Mouse (Mus musculus) liver, embryonic 16.5 days (tissue): ENCODE data around the gene Fam20c. TPM values are rescaled to one million over a fixed set of nuclear protein-coding genes. Genes with fewer than 3 reads are reported as not detected.

Experiments
- ATAC-seq: fragments of 200-750 bp; cut with Nextera tagmentation; 2 replicates; pipeline ENCODE4 v1.8.0; 2017; ENCODE audit warnings: low read depth, mild to moderate bottlenecking, moderate number of reproducible peaks, moderate library complexity
- H3K27ac ChIP-seq: fragments of 300-500 bp; sonication (generic); 2 replicates; pipeline ENCODE4 v1.5.1; 2014; ENCODE audit warnings: mild to moderate bottlenecking, low read length
- H3K27me3 ChIP-seq: fragments of 300-500 bp; sonication (generic); 2 replicates; pipeline ENCODE4 v1.6.1; 2014; ENCODE audit warnings: low read depth, low read length, mixed read lengths; ENCODE audit not compliant: control insufficient read depth, insufficient read depth
- H3K36me3 ChIP-seq: fragments of 300-500 bp; sonication (generic); 2 replicates; pipeline ENCODE4 v1.6.1; 2014; ENCODE audit warnings: mild to moderate bottlenecking; ENCODE audit not compliant: control insufficient read depth, insufficient read depth
- H3K4me1 ChIP-seq: fragments of 300-500 bp; sonication (generic); 2 replicates; pipeline ENCODE4 v1.6.1; 2014; ENCODE audit warnings: low read depth, low read length, mixed read lengths; ENCODE audit not compliant: control insufficient read depth
- H3K4me2 ChIP-seq: fragments of 300-500 bp; sonication (generic); 2 replicates; pipeline ENCODE4 v1.6.1; 2014; ENCODE audit warnings: low read depth, low read length, mixed read lengths
- H3K4me3 ChIP-seq: fragments of 300-500 bp; sonication (generic); 2 replicates; pipeline ENCODE4 v1.5.1; 2014; ENCODE audit warnings: low read depth, mild to moderate bottlenecking, low read length
- H3K9ac ChIP-seq: fragments of 300-500 bp; sonication (generic); 2 replicates; pipeline ENCODE4 v1.6.1; 2014; ENCODE audit warnings: low read depth, low read length
- H3K9me3 ChIP-seq: fragments of 300-500 bp; sonication (generic); replicated peaks from 2 replicates; pipeline ENCODE4 v1.6.1; 2016; ENCODE audit warnings: low read length; ENCODE audit not compliant: control insufficient read depth
- WGBS: fragments of 180-500 bp; shearing (Covaris S2); extraction: QIAGEN DNeasy Blood & Tissue Kit; methylation state at CpG from one replicate; pipeline ENCODE4 v1.1.7; 2014; ENCODE audit not compliant: insufficient replicate concordance; 5-methylcytosine and 5-hydroxymethylcytosine counted together
- polyA plus RNA-seq: library from polyadenylated mRNA; unstranded; fragments of >200 nt; fragmentation: Nextera tagmentation; extraction: Ambion mirVana; gene quantifications from 2 replicates; pipeline ENCODE4 v1.2.1, GENCODE M21; 2015

Gene Fam20c
- polyA plus RNA-seq, 1 experiment from 2014 or later = 10.8 TPM

GRCm38 (mm10) chr5:138819780-138820179, 65.5 kb downstream of the Fam20c start, which contains the start of gene Gm5294:
TSS of gene Gm5294 (plus strand) at chr5:138820080.
- Histone ChIP-seq H3K9ac (no peak within 1 kb of the TSS), H3K4me3 (peak within 1 kb of the TSS; percentile 17)

GRCm38 (mm10) chr5:138820717-138821332, 66.5 kb downstream of the Fam20c start:
- peaks cover 44% of the 10 kb centered on the region for H3K27me3 ChIP-seq
- no peak for ATAC-seq
- peak overlapping the region; percentile 17 for H3K4me3 ChIP-seq
- no peaks in the 10 kb centered on the region for H3K36me3 ChIP-seq
- no peak overlapping the region for H3K27ac ChIP-seq
- WGBS = 3% methylated on average over 39 of the region's 39 CpGs
- peak overlapping the region; percentile 37 for H3K4me2 ChIP-seq
- no peaks in the 10 kb centered on the region for H3K9me3 ChIP-seq
- no peaks in the 10 kb centered on the region; the same call in 1 of the 2 replicates for H3K4me1 ChIP-seq
- H3K9ac ChIP-seq = no peak overlapping the region

More at GRCm38 (mm10) chr5:138819780-138820179, 65.5 kb downstream of the Fam20c start, which contains the start of gene Gm5294:
- H3K27me3 ChIP-seq = peaks cover 44% of the 10 kb centered on the region
- H3K36me3 ChIP-seq = no peaks in the 10 kb centered on the region
- H3K4me1 ChIP-seq = no peaks in the 10 kb centered on the region
- H3K4me2 ChIP-seq = peak within 1 kb of the TSS; percentile 37
- no peak for ATAC-seq
- H3K27ac ChIP-seq = no peak within 1 kb of the TSS
- 17% methylated on average over 21 of the region's 21 CpGs for WGBS
- no peaks in the 10 kb centered on the region for H3K9me3 ChIP-seq

GRCm38 (mm10) chr5:138825090-138825489, 70.8 kb downstream of the Fam20c start:
- no peak overlapping the region for H3K4me2 ChIP-seq
- H3K36me3 ChIP-seq = no peaks in the 10 kb centered on the region
- peaks cover 31% of the 10 kb centered on the region for H3K27me3 ChIP-seq
- H3K9ac ChIP-seq = no peak overlapping the region
- no peaks in the 10 kb centered on the region; the same call in 1 of the 2 replicates for H3K4me1 ChIP-seq
- no peak overlapping the region for H3K27ac ChIP-seq
- 39% methylated on average over 3 of the region's 3 CpGs for WGBS
- no peak overlapping the region for H3K4me3 ChIP-seq
- no peak for ATAC-seq
- no peaks in the 10 kb centered on the region for H3K9me3 ChIP-seq

GRCm38 (mm10) chr5:138833406-138833805, 79.1 kb downstream of the Fam20c start:
- no peak overlapping the region for H3K9ac ChIP-seq
- H3K27me3 ChIP-seq = no peaks in the 10 kb centered on the region
- WGBS = 43% methylated on average over 6 of the region's 6 CpGs
- no peaks in the 10 kb centered on the region for H3K9me3 ChIP-seq
- no peak overlapping the region for H3K4me3 ChIP-seq
- H3K4me2 ChIP-seq = no peak overlapping the region
- no peaks in the 10 kb centered on the region for H3K36me3 ChIP-seq
- no peak overlapping the region for H3K27ac ChIP-seq
- no peak for ATAC-seq
- no peaks in the 10 kb centered on the region for H3K4me1 ChIP-seq

- H3K27me3 ChIP-seq = no peaks in the 10 kb centered on the region
- WGBS = 25% methylated on average over 3 of the region's 3 CpGs
- no peak for ATAC-seq
- no peaks in the 10 kb centered on the region for H3K9me3 ChIP-seq
- H3K4me3 ChIP-seq = no peak overlapping the region
- no peak overlapping the region for H3K27ac ChIP-seq
- H3K9ac ChIP-seq = no peak overlapping the region
- H3K4me2 ChIP-seq = no peak overlapping the region
- H3K36me3 ChIP-seq = no peaks in the 10 kb centered on the region
- H3K4me1 ChIP-seq = no peaks in the 10 kb centered on the region
These were observed 80.6 kb downstream of the Fam20c start for GRCm38 (mm10) chr5:138834910-138835309.

- no peaks in the 10 kb centered on the region for H3K9me3 ChIP-seq
- H3K4me3 ChIP-seq = no peak overlapping the region
- no peaks in the 10 kb centered on the region for H3K36me3 ChIP-seq
- H3K27me3 ChIP-seq = no peaks in the 10 kb centered on the region
- ATAC-seq = no peak
- no peak overlapping the region for H3K4me2 ChIP-seq
- no peak overlapping the region for H3K27ac ChIP-seq
- 71% methylated on average over 4 of the region's 4 CpGs for WGBS
- no peaks in the 10 kb centered on the region for H3K4me1 ChIP-seq
- no peak overlapping the region for H3K9ac ChIP-seq
These were observed 86.7 kb downstream of the Fam20c start for GRCm38 (mm10) chr5:138840981-138841380.

- ATAC-seq = no peak
- Histone ChIP-seq H3K4me1 (no peaks in the 10 kb centered on the region), H3K36me3 (no peaks in the 10 kb centered on the region), H3K27ac (no peak overlapping the region), H3K9me3 (no peaks in the 10 kb centered on the region), H3K9ac (no peak overlapping the region), H3K4me2 (no peak overlapping the region), H3K27me3 (no peaks in the 10 kb centered on the region), H3K4me3 (no peak overlapping the region)
- WGBS = 58% methylated on average over 9 of the region's 9 CpGs
These were observed 89.0 kb downstream of the Fam20c start for GRCm38 (mm10) chr5:138843168-138843824.

- Histone ChIP-seq H3K9ac (no peak overlapping the region), H3K27me3 (no peaks in the 10 kb centered on the region), H3K4me2 (no peak overlapping the region), H3K27ac (no peak overlapping the region), H3K4me3 (no peak overlapping the region), H3K36me3 (no peaks in the 10 kb centered on the region), H3K9me3 (no peaks in the 10 kb centered on the region), H3K4me1 (no peaks in the 10 kb centered on the region)
- no peak for ATAC-seq
- 43% methylated on average over 4 of the region's 4 CpGs for WGBS
These were observed 92.2 kb downstream of the Fam20c start for GRCm38 (mm10) chr5:138846506-138846905.

GRCm38 (mm10) chr5:138848102-138848501, 93.8 kb downstream of the Fam20c start:
- ATAC-seq = peak; percentile 53; the same call in 1 of the 2 replicates
- whole genome bisulfite sequencing = 5% methylated on average over 7 of the region's 7 CpGs
- H3K27ac ChIP-seq = no peak overlapping the region
- H3K4me1 ChIP-seq = no peaks in the 10 kb centered on the region
- H3K4me3 ChIP-seq = no peak overlapping the region
- no peaks in the 10 kb centered on the region for H3K36me3 ChIP-seq
- H3K4me2 ChIP-seq = no peak overlapping the region
- no peaks in the 10 kb centered on the region for H3K27me3 ChIP-seq
- H3K9me3 ChIP-seq = no peaks in the 10 kb centered on the region
- no peak overlapping the region for H3K9ac ChIP-seq
